Mouse (Mus musculus) adrenal gland, adult 2 months (tissue): Measurements from ENCODE around the gene Luc7l3. TPM values are rescaled to one million over a fixed set of nuclear protein-coding genes. Genes with fewer than 3 reads are reported as not detected.
"Not testable (repeated sequence)": the region's sequence is repeated elsewhere in the genome, so short reads cannot be mapped to it uniquely, and the experiment has no call there.

Experiments used
- DNase-seq: peaks from one replicate; pipeline ENCODE4 v3.0.0; 2021
- polyA plus RNA-seq: library from polyadenylated mRNA; depleted of rRNA; stranded (reverse); fragments of >200 nt; gene quantifications from 2 replicates; pipeline ENCODE4 v1.2.3, GENCODE M21; 2012
- total RNA-seq, 2 experiments: library from RNA; stranded (reverse); gene quantifications; 2 replicates each; pipeline ENCODE4 v1.2.3; 2021

Luc7l3 gene
- total and polyA plus RNA-seq, 3 experiments: 2.6 to 63.7 (median 59.5) TPM

DNA sequence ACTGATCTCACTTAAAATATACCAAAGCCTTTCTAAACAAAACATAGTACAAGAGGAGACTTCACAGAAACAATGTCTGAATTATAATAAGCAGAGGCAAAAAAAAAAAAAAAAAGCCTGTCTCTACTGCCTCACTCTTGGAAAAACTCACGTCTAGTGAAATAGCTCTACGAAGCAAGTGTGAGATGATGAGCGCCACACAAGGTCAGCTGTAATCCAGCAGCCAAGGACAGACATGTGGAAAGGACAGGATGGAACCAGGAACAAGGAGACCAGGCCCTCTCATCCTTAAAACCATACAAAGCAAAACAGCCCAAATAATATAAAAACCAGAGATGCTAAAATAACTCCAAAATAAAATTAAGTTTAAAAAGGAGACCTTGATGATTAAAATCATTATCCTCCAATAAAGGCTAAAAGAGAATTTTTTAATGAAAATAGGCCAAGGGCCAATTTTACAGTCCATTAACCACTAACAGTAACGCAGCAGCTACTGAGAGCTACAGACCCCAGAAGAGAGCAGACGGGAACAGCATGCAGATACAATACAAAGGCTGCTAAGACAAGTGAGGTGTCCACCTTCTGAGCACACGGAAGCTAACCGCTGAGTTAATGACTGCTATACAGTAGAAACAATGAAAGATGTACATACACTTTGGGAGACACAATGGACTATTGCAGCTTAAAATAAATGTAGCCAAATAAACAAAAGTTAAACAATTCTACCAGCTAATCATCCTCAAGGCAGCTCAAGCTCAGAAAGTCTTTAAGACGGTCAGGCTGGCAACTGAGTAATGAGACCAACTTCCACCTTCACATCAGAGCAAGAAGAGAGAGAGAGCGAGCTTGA is 26.6 kb downstream of the Luc7l3 start:
- DNase-seq: peak; percentile 52

DNA sequence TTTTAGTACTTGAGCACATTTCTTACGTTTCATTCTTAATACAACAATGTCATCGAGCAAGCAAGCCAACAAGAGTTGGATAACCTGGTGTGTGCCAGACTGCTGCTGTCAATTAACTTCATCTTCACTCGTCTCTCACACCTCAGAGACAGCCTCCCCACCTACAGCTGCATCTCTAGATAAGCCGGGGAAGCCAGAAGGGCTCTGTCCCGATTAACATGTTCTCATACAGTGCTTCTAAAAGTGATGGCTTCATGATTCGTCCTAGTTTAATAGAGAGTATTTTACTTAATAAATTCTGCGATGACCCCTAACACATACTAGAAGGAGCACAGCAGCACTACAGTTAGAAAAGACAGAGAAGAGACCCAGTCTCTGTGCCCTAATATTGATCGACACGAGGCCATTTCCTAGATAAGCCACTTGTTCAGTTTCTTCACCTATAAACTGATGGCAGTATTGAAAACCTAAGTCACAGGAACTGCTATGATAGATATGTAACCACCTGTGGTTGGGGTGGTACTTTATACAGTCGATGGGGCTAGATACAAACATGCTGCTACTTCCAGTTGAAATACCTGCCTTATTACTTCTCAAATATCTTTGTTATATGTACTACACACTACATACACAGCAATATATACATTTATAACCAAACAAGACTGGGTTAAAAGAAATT is 31.6 kb downstream of the Luc7l3 start:
- no peak for DNase-seq

DNA sequence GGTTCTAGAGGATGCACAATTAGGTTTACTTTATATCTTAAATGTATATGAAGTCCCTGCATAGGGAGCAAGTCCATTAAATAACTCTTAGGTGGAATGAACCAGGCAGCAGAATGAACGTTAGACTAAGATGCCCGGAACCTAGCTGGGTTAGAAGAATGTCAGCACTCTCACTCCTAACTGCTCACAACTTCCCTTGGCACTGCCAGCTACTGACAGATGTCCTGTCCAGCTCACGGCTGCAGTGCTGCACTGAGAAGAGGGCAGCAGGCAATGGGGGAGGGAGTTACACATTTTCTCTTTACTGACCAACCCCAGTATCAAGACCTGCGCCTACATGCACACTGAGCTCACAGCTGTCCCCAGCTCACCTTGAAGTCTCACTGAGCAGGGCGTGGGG is 34.7 kb downstream of the Luc7l3 start:
- DNase-seq: no peak

DNA sequence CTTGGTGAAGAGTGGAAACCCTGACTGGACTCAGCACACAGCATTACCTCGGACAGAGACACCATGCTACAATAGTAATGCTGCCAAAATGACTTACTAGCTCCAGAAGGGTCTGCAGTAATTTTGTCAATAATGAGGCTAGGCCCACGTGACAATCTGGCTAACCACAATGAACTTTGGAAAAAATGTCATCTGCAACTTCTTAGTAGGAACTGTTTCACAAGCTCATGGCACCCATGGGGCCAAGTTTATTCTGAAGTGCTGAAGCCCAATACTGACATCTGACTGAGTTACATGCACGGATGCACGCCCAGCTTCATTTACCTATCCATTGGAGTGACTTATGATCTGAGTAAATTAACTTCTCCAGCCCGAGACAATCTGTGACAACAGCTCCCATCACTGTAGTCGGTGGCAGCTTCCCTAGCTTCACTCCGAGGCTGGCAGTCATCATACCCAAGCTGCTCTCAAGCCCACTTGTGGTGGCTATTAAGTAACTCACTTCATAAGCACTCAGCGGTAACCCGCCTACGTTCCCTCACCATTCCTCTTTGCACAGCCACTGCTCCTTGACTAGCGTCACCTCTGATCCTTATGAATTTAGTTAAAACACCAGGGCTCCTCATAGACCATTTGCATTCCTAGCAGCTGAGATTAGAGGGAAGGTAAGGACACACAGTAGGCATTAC is 35.8 kb downstream of the Luc7l3 start:
- no peak for DNase-seq

DNA sequence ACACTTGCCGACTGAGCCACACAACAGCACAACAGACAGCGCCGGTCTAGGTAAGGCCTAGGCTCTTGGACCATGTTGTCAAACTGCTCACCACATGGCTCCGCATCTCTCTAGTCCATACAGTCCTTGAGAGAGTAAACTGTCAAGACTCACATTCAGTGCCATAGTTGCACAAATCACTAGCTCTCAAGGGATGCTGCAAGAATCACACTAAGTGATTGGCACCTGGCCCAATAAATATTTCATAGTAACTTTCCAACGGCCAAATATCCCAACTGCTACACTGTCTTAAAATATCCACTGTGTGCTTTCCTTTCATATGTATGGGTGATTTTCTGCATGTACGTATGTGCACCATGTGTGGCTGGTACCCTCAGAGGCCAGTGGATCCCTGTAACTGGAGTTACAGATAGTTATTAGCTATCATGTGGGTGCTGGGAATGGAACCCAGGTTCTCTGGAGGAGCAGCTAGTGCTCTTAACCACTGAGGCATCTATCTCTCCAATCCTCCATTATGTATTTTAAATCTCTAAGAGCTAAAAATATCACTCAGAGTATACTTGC is 38.2 kb downstream of the Luc7l3 start:
- DNase-seq: no peak

DNA sequence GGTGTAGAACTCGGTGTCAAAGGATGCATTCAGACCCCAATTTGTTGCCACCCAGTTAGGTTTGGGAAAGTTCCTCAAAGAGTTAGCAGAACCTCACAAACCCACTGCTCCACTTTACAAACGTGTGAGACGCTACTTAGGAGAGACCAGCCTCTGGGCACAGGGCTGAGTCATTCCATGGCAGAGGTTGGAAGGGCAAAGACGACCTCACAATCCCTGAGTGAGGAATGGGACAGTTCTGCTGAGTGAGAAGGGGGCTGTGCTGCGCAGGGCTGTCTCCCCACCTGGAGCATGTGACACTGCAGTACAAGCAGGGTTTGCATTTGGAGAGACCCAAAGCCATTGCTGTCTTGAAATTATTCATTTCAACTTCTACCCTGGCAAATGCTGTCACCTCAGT is 39.5 kb downstream of the Luc7l3 start:
- peak; percentile 33 for DNase-seq

DNA sequence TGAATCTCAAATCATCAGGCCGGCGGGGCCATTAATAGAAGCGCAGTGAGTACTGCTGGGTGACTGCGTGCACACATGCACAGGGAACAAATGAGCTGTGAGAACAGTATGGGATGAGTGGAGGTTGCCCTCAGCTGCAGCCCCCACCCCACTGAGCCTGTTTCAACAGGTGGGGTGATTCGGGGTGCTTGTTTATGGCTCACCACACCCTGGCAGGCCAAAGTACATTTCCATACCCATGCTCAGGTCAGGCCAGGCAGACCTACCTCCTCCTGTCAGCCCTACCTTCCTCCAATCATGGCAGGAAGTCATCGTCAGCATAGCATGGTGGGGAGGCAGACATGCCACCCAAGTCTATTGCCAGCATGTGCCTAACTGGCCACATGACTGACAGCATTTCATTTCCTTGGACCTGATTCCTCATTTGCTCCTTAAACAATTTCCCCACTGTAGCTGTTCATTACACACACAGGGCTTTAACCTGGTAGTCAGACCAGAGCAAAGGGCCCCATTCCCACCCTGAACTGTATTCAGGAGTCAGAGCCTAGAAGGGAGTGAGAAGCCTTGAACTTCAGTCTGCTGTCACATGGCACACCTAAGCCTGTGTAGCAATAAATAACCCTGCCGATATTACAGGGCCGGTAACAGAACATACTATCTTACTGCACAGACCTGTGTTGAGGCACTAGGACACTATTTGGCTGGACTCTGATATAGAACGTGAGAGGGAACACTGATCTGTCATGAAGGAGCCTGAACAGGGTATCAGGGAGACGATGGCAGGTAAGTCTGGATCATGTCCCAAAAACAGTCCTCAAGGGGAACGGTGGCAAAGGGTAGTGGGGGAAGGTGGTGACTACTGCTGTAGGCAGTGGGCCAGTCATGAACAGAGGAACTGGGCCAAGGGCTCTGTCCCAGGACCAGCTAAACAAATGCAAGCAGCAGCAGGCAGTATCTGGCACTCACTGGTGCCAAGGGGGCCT is 40.3 kb downstream of the Luc7l3 start, which contains the start of gene Gm21885:
Gene Gm21885 (plus strand): TSS at position 675 of the 983 bp plus-strand sequence.
- DNase-seq: peak; percentile 57

DNA sequence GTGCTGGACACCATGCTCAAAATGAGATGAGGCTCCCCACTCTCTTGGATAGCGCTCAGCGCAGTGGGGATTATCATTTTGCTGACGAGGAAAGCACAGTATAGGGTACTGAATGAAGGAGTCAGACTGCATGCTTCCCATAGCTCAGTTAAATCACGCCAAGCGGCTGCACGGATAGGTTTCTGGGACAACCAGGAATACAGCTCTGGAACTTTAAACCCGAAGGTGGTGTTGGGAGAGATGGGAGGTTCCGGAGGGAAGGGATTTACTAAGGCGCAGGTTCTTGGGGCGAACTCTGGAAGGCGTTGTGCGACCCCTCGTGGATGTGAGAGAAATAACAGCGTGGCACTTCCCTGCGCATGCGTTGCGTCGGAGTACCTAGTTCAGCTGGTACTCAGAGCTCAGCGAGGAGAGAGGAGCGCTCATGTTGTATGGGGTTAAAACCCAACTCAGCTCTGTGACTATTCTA is 44.9 kb downstream of the Luc7l3 start:
- DNase-seq: peak; percentile 88

DNA sequence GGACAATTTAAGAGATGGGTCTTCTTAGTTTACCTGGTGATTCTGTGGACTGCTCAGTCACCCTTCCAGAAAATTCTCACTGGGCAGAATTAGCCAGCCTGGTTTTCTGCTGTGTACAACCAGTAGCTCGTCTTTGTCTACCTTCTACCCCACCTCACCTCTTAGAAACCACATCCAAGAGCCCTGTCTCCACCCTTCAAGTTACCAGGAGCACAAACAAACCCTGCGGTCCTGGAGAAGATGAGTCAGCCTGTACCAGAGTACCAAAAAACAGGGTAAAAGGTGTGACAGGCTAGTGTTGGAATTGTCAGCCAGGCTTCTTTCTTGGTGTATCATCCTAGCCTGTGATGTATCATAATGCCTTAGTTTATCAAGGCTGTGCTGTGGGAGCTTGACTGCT is 46.1 kb downstream of the Luc7l3 start:
- no peak for DNase-seq

DNA sequence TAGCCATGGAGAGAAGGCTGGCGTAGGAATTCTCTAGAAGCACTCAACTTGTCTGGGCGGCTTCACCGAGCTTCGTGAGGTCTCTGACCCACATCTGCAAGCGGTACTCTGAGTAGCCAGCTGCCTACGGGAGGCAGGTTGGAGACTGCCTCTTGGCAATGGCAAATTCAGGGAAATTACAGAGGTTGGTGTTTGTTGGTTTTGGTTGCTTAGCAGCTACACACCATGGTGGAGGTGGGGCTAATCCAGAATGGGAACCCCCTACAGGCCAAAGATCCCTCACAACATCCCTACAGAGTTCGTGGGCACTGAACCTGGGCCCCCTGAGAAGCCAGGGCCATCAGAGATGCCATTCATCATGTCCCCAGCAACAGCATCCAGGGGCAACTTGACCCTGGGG is 46.6 kb downstream of the Luc7l3 start:
- DNase-seq: no peak

DNA sequence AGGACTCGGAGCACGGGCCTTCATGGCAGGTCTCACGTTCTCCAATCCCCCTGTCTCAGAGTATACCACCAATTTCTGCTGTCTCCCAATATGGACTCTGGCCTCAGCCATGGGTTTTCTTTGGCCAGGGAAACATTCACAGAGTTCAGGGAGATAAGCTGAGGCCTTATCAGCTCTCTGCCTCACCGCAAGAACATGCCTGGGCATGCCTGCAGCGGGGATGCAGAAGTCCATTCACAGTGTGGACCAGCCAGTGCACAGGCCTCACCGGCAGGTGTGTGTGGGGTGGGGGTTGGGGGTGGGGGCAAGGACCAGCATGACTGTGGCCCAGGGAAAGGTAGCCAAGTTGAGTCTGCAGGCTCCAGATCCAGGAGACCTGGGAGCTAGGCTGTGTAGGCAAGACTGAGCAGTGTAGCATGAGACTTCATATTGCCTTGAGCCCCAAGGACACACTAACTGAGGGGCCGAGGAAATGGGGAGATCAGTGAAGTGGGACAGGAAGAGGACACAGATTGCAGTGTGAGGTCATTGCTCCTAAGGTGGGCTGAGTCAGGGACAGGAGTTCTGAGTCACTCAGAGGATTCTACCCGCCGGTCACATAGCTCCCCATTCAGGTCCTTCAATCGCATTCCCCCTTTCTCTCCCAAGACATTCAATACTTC is 47.5 kb downstream of the Luc7l3 start:
- peak; percentile 45 for DNase-seq

DNA sequence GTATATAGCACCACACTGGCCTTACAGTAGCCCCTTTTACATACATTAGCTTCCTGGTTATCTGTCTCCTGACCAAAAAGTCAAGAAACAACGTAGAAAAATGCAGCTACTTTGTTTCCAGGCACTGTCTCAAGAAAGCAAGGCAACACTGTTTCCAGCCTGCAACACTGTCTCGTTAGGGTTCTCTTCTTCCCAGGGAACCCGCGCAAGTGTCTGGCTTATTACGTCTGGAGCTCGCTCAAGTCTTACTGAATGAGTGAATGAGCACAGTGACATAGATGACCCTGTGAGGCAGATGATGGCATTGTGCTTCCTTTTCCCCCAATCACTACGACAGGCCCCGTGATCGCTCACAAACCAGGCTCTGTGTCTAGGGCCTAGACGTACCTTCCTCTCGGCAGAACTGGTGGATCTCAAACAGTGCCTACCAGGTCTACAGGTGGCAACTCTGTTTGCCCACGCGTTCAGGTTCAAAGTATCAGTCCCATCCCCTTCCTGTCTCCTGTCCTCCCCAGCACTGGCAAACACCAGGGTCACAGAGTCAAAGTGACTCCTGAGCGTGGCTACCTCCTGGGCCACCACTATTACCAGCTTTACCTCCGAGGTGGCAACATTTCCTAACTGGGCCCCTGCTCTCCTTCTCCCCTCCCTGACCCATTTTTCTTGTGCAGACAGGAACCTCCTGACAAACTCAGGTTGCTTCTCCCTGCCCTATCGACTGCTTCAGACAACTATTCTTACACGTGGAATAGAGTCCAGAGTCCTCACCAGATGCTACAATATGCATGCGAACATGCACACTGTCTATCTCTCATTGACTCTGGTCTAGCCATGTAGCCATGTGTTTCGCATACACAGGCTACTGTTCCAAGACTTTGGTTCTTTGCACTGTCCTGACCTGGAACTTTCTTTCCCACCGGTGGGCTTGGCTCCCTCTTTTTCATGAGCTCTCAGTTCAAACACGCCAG is 48.5 kb downstream of the Luc7l3 start:
- DNase-seq: no peak

DNA sequence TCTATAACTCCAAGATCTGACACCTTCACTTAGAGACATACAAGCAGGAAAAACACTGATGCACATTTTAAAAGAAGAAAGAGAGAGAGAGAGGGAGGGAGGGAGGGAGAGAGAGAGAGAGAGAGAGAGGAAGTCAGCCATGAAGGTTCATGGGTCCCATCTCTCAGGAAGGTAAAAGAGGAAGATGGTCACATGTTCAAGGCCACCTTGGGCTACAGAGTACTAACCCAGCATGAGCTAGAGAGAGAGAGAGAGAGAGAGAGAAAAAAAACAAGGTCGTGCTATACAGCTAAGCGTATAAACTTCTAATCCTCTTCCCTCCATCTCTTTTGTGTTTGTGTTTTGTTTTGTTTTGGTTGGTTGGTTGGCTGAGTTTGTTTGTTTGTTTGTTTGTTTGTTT is 50.8 kb downstream of the Luc7l3 start:
- no peak for DNase-seq

DNA sequence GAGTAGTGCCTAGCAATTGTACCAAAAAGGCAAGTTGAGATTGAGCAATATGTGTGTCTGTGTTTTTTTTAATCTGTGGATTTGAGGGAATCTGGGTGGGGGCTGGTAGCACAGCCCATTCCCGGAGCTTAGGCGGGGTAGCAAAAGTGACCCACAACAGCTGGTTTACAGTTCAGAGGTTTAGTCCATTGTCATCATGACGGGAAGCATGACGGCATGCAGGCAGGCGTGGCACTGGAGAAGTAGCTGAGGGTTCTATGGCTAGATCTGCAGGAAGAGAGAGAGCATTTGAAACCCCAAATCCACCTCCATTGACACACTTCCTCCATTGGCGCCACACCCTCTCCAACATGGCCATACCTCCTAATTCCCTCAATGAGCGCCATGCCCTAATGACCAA is 51.9 kb downstream of the Luc7l3 start:
- DNase-seq: no peak

DNA sequence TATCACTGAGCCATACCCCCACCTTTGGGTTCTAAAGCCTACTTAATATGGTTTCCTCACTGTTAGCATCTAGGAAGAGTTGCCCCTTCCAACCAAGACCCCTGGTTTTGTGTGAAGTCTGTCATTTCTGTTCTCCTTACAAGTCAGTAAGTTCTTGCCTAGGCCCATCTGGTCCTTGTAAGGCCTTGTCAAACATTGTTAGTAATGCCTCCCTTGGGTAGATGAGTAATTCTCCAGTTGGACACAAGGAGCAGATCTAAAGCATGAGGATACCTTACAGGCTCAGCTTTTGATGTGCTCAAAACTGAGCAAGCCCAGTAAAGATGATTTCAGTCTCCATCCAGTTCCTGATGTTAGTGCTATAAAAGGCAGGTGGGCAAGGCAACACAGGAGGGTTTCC is 53.0 kb downstream of the Luc7l3 start:
- DNase-seq: no peak

DNA sequence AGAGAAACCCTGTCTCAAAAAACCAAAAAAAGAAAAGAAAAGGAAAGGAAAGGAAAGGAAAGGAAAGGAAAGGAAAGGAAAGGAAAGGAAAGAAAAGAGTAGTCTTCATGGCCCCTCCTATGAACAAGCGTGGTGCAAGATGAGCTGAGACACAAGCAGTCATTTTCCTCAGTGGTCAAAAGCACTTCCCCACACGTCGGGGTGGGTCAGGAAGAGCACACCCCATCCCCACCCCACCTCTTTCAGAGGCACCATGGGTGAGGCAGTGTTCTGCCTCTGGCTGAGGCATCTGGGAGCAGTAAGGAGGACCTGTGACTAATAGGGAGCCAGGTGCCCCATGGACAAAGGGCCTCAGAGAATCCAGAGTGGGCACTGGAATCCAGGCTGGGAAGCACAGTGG is 55.6 kb downstream of the Luc7l3 start:
- not testable (repeated sequence) for DNase-seq

DNA sequence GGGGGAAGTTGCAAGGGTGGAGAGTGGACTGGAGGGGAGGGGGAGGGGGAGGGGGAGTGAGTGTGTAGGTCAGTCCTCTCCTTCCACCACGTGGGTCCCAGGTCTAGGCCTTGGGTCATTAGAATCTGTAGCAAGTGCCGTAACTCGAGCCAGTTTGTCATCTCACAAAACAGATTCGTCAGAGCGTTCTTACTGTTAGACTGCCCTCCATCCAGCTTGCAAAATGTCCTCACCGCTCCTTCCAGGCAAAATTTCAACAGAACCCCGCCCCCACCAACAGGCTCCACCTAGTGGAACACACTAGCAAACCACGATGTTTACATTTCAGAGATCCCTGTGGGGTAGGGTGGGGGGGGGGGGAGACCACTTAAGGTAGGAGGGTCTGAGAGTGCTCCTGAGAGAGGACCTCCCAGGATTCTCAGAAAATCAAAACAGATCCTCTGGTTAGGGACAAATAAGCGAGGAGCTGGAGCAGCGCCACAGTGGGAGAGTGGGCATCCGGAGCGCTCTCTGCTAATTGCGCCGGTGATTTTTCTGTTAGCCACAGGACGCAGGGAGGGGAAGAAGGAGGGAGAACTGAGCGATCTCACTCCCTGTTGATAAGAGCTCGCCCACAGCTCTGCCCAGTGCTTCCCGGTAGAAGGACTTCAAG is 56.5 kb downstream of the Luc7l3 start:
- peak; percentile 74 for DNase-seq

DNA sequence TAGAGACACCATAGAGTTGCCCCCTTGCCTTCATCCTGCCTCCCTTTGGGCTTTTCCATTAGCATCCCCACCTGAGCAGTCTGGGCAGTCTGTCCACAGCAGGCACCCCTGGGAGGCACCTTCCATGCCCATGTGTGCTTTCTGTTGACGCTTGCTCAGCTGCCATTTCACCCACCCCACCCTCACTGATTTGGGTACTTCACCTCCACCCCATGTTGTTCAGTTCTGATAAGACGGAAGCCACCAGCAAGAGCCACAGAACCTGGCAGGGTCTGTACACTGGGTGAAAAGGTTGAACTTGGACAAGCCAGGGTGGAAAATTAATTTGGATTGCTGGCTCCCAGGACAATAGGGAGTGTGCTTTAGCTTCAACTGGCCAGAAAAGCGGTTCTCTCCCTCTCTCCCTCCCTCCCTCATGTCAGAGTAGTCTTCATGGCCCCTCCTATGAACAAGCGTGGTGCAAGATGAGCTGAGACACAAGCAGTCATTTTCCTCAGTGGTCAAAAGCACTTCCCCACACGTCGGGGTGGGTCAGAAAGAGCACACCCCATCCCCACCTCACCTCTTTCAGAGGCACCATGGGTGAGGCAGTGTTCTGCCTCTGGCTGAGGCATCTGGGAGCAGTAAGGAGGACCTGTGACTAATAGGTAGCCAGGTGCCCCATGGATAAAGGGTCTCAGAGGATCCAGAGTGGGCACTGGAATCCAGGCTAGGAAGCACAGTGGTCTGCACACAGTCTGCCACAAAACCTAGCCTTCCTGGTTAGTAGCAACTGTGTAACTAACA is 60.0 kb downstream of the Luc7l3 start:
- DNase-seq: no peak
